Mouse (Mus musculus) lung, postnatal 0 days (tissue): Measurements from ENCODE around the gene Nfatc3. TPM values are rescaled to one million over a fixed set of nuclear protein-coding genes. Genes with fewer than 3 reads are reported as not detected.
A peak's percentile ranks its signal among the peaks of the same experiment; 100 is the strongest.

Experiments
- ATAC-seq: fragments of 200-750 bp; cut with Nextera tagmentation; 2 replicates; pipeline ENCODE4 v1.8.0; 2017; ENCODE audit warnings: moderate library complexity
- DNase-seq: peaks from one replicate; pipeline ENCODE4 v3.0.0-alpha.2; 2016; ENCODE audit warnings: low spot score
- H3K27ac ChIP-seq: fragments of 300-500 bp; sonication (generic); 2 replicates; pipeline ENCODE4 v1.5.1; 2014; ENCODE audit warnings: antibody characterized with exemption, mild to moderate bottlenecking, low read length, mixed read lengths
- H3K27me3 ChIP-seq: fragments of 300-500 bp; sonication (generic); replicated peaks from 2 replicates; pipeline ENCODE4 v1.6.1; 2014; ENCODE audit warnings: low read length, mixed read lengths; ENCODE audit not compliant: insufficient read depth
- H3K36me3 ChIP-seq: fragments of 300-500 bp; sonication (generic); 2 replicates; pipeline ENCODE4 v1.6.1; 2014; ENCODE audit warnings: low read length, mixed read lengths; ENCODE audit not compliant: insufficient read depth
- H3K4me1 ChIP-seq: fragments of 300-500 bp; sonication (generic); 2 replicates; pipeline ENCODE4 v1.6.1; 2014; ENCODE audit warnings: antibody characterized with exemption, low read depth, low read length, mixed read lengths; ENCODE audit not compliant: insufficient read depth
- H3K4me2 ChIP-seq: fragments of 300-500 bp; sonication (generic); replicated peaks from 2 replicates; pipeline ENCODE4 v1.6.1; 2014; ENCODE audit warnings: low read depth, mild to moderate bottlenecking, low read length, moderate library complexity, mixed read lengths
- H3K4me3 ChIP-seq: fragments of 300-500 bp; sonication (generic); 2 replicates; pipeline ENCODE4 v1.5.1; 2014; ENCODE audit warnings: low read depth, low read length
- H3K9ac ChIP-seq: fragments of 300-500 bp; sonication (generic); replicated peaks from 2 replicates; pipeline ENCODE4 v1.6.1; 2014; ENCODE audit warnings: low read depth, mild to moderate bottlenecking
- H3K9me3 ChIP-seq: fragments of 300-500 bp; sonication (generic); 2 replicates; pipeline ENCODE4 v1.6.1; 2016; ENCODE audit warnings: low read length, mixed read lengths
- CTCF ChIP-seq: IDR thresholded peaks from 2 replicates; pipeline ENCODE4 v1.5.1; 2016; ENCODE audit warnings: antibody characterized with exemption, mild to moderate bottlenecking
- EP300 ChIP-seq: IDR thresholded peaks from 2 replicates; pipeline ENCODE4 v1.6.1; 2016; ENCODE audit warnings: antibody characterized with exemption, mild to moderate bottlenecking, control low read depth
- WGBS: fragments of 180-500 bp; shearing (Covaris S2); extraction: QIAGEN DNeasy Blood & Tissue Kit; methylation state at CpG from one replicate; pipeline ENCODE4 v1.1.7; 2014; 5-methylcytosine and 5-hydroxymethylcytosine counted together
- polyA plus RNA-seq: library from polyadenylated mRNA; unstranded; fragments of >200 nt; fragmentation: Nextera tagmentation; extraction: Ambion mirVana; gene quantifications from 2 replicates; pipeline ENCODE4 v1.2.1, GENCODE M21; 2015

The Nfatc3 gene
- polyA plus RNA-seq, 1 experiment from 2014 or later: 3.4 TPM

DNA sequence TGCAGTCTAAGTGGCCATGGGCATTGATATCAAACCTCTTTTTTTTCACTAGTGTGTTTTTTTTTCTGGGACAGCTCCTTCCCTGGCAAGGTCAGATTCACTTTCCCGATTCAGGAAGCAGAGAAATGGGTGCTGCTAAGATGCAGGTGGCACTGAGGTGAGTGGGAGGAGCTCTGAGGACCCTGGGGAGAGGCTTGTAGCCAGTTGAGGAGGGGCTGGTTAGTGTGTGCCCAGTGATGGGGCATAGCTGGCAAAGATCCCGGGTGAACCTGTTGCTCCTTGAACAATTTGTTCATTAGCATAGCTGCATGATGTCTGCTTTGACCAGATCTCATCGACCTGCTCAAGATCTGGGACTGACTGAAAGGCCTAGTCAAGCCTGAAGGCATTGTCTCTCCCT, 3.6 kb upstream of the Nfatc3 start:
- H3K4me2 ChIP-seq: no peak overlapping the region
- H3K9ac ChIP-seq: no peak overlapping the region
- H3K36me3 ChIP-seq: no peaks in the 10 kb centered on the region
- no peaks in the 10 kb centered on the region for H3K27me3 ChIP-seq
- 60% methylated on average over 3 of the region's 3 CpGs for WGBS
- H3K4me3 ChIP-seq: no peak overlapping the region
- DNase-seq (no peak), ATAC-seq (no peak)
- TF ChIP-seq EP300 (no peak), CTCF (no peak)
- H3K27ac ChIP-seq: no peak overlapping the region
- H3K4me1 ChIP-seq: peaks cover 5% of the 10 kb centered on the region; the same call in 1 of the 2 replicates
- no peaks in the 10 kb centered on the region for H3K9me3 ChIP-seq

- Histone ChIP-seq H3K27ac (no peak overlapping the region), H3K9me3 (no peaks in the 10 kb centered on the region), H3K4me3 (no peak overlapping the region), H3K36me3 (no peaks in the 10 kb centered on the region), H3K9ac (no peak overlapping the region), H3K27me3 (no peaks in the 10 kb centered on the region), H3K4me1 (peaks cover 7% of the 10 kb centered on the region; the same call in 1 of the 2 replicates), H3K4me2 (no peak overlapping the region)
- 79% methylated on average over 4 of the region's 4 CpGs for WGBS
- TF ChIP-seq CTCF (no peak), EP300 (no peak)
- DNase-seq: no peak
- ATAC-seq: no peak
Observed at GRCm38 (mm10) chr8:106056455-106056982, 2.1 kb upstream of the Nfatc3 start.

GRCm38 (mm10) chr8:106059613-106060371, 1.2 kb downstream of the Nfatc3 start:
- peak overlapping the region; percentile 94 for H3K27ac ChIP-seq
- H3K4me3 ChIP-seq: peak overlapping the region; percentile 86
- peak; percentile 75 for DNase-seq
- no peaks in the 10 kb centered on the region for H3K27me3 ChIP-seq
- ATAC-seq: peak; percentile 72
- 2% methylated on average over 79 of the region's 83 CpGs for WGBS
- H3K4me2 ChIP-seq: peak overlapping the region; percentile 71
- H3K36me3 ChIP-seq: no peaks in the 10 kb centered on the region
- TF ChIP-seq EP300 (no peak), CTCF (peak; percentile 37)
- H3K4me1 ChIP-seq: peaks cover 10% of the 10 kb centered on the region; the same call in 1 of the 2 replicates
- H3K9me3 ChIP-seq: no peaks in the 10 kb centered on the region
- peak overlapping the region; percentile 78 for H3K9ac ChIP-seq

DNA sequence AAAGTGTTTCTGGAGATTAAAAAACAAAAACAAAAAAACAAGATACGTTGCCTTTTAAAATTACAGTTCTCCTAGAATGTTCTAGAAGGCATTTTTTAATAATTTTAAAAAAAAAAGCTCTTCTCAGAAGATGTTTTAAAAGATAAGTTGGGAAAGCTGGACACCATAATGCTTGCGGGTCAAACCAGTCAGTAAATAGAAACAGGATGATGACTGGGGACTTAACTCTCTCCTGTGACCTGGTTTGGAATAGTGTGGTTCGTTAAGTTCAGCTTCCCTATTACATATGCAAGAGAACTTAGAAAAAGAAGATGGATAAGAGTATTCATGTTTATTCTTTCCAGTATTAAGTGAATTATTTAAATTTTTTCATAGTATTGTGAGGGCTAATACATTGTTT, 1.9 kb downstream of the Nfatc3 start:
- WGBS: under 1% methylated on average over 3 of the region's 3 CpGs
- TF ChIP-seq EP300: no peak
- TF ChIP-seq CTCF: no peak
- Histone ChIP-seq H3K9ac (peak overlapping the region; percentile 78), H3K4me3 (peak overlapping the region; percentile 86), H3K27ac (peak overlapping the region; percentile 94), H3K27me3 (no peaks in the 10 kb centered on the region), H3K4me1 (peaks cover 10% of the 10 kb centered on the region; the same call in 1 of the 2 replicates), H3K4me2 (peak overlapping the region; percentile 71), H3K36me3 (no peaks in the 10 kb centered on the region), H3K9me3 (no peaks in the 10 kb centered on the region)
- peak; percentile 26 for DNase-seq
- no peak for ATAC-seq

DNA sequence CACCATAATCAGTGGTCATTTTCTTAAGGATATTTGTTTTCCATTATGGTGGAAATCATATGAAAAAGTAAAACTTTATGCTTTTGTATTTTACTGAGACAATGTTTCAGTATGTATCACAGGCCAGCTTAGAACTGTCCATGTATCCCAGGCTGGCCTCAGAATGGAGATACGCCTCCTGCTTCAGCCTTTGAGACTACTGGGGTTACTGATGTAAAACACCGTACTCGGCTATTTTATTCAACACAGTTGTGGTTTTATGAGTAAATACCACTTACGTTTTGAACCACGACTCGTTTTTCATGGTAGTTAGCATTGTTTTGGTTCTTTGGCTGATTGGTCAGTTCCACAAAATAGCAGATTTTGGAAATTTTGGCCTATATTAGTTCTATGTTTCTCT, 3.0 kb downstream of the Nfatc3 start:
- H3K9me3 ChIP-seq: no peaks in the 10 kb centered on the region
- DNase-seq (no peak), ATAC-seq (no peak)
- TF ChIP-seq CTCF (no peak), EP300 (no peak)
- no peak overlapping the region for H3K9ac ChIP-seq
- H3K27me3 ChIP-seq: no peaks in the 10 kb centered on the region
- H3K4me2 ChIP-seq: no peak overlapping the region; the same call in 1 of the 2 replicates
- no peak overlapping the region for H3K4me3 ChIP-seq
- 78% methylated on average over 6 of the region's 6 CpGs for WGBS
- peaks cover 10% of the 10 kb centered on the region; the same call in 1 of the 2 replicates for H3K4me1 ChIP-seq
- no peak overlapping the region for H3K27ac ChIP-seq
- H3K36me3 ChIP-seq: no peaks in the 10 kb centered on the region

DNA sequence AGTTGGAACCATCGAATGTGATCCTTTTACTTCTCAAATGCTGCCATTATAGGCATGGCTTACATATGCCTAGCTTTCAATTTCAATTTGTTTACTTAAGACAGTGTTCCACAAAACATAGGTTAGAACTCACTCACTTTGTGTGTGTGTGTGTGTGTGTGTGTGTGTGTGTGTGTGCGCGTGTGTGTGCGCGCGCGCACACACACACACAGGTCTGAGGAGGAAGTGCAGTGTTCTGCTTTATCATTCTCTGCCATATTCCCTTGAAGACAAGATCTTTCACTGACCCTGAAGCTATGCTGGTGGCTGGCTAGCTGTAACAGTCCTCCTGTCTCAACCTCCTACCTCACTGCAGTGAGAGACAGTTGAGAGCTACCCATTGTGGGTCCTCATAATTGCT, 4.4 kb downstream of the Nfatc3 start:
- no peaks in the 10 kb centered on the region for H3K27me3 ChIP-seq
- TF ChIP-seq EP300 (no peak), CTCF (no peak)
- no peak for ATAC-seq
- H3K4me1 ChIP-seq: peaks cover 10% of the 10 kb centered on the region; the same call in 1 of the 2 replicates
- H3K4me2 ChIP-seq: no peak overlapping the region
- no peak overlapping the region for H3K27ac ChIP-seq
- no peak for DNase-seq
- H3K9me3 ChIP-seq: no peaks in the 10 kb centered on the region
- H3K9ac ChIP-seq: no peak overlapping the region
- no peak overlapping the region for H3K4me3 ChIP-seq
- 99% methylated on average over 7 of the region's 7 CpGs for WGBS
- H3K36me3 ChIP-seq: no peaks in the 10 kb centered on the region
